Mouse (Mus musculus): ENCODE data around the gene Esx1. TPM values are rescaled to one million over a fixed set of nuclear protein-coding genes. Genes with fewer than 3 reads are reported as not detected.

Gene Esx1
- not detected for polyA plus RNA-seq (2017; shearing (Covaris generic))

DNA sequence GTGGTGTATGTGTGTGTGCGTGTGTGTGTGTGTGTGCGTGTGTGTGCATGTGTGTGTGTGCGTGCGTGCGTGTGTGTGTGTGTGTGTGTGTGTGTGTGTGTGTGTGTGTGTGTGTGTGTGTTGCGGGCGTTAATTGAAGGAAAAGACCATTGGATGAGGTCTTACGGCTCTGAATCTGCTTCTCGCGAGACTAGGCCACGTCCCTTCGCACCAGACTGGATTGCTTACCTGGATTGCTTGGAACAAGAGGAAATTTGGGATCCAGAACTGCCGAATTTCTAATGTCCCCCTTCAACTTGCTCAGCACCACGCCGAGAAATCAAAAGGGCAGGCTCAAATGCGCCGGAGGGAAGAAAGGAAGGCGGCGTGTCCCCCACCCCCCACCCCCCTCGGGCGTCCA, at the start of gene Esx1:
Gene Esx1, minus strand, starts transcription at position 366 of the 400 bp plus-strand sequence.

Other genes with a start within 250 kb of the Esx1 start
- gene H2bfm, start 194.8 kb downstream of the Esx1 start, polyA plus RNA-seq (2017; shearing (Covaris generic)), result not detected
- gene Tmsb15b2, start 146.6 kb downstream of the Esx1 start, polyA plus RNA-seq (2017; shearing (Covaris generic)), result 59.4 TPM
- 3.6 TPM for gene Tmsb15l, start 145.2 kb downstream of the Esx1 start, polyA plus RNA-seq (2017; shearing (Covaris generic))
- 21.6 TPM for gene Tmsb15b1, start 145.2 kb downstream of the Esx1 start, polyA plus RNA-seq (2017; shearing (Covaris generic))
- 25.2 TPM for gene Zcchc18, start 128.9 kb downstream of the Esx1 start, polyA plus RNA-seq (2017; shearing (Covaris generic))
- 12.3 TPM for gene Slc25a53, start 83.8 kb downstream of the Esx1 start, polyA plus RNA-seq (2017; shearing (Covaris generic))
- gene Fam199x, start 72.5 kb downstream of the Esx1 start, polyA plus RNA-seq (2017; shearing (Covaris generic)), result 6.3 TPM